Mouse (Mus musculus): ENCODE data around the gene Trpm1.

DNA sequence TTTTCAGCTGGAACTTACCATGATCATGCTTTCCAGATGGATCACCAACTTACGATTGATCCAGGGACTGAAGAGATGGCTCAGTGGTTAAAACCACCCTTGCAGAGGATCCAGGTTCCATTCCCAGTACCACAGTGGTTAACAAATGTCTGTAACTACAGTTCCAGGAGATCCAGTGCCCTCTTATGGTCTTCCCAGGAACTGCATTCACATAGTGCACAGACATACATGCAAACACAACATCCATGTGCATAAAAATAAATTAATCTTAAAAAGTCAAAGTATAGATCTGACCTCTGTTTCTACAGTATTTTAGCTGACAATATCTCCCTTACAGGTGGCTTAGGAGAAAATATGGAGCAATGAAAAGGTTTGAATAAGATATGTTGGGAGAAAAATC, 77.4 kb downstream of the Trpm1 start:
- TF ChIP-seq GABPA (IDR thresholded peaks at IDR 0.05; ENCODE audit: insufficient replicate concordance, low read depth, low read length): no peak
- TF ChIP-seq ZNF384 (IDR thresholded peaks at IDR 0.05; ENCODE audit: low read depth, low read length): no peak
- no peak for TF ChIP-seq USF1 (IDR thresholded peaks at IDR 0.05; ENCODE audit: low read depth, low read length)
- no peak for TF ChIP-seq EP300 (IDR thresholded peaks at IDR 0.05; ENCODE audit: low read length)
- TF ChIP-seq JUND (conservative IDR thresholded peaks at IDR 0.05; ENCODE audit: low read depth, low read length): no peak
- TF ChIP-seq POLR2A (IDR thresholded peaks at IDR 0.05; ENCODE audit: low read depth, low read length): no peak
- TF ChIP-seq E2F4 (IDR thresholded peaks at IDR 0.05; ENCODE audit: insufficient replicate concordance, low read depth, low read length): no peak

Measured in CH12.LX (cell line).